Mouse (Mus musculus): ENCODE measurements around the gene Tmem259. TPM values are rescaled to one million over a fixed set of nuclear protein-coding genes. Genes with fewer than 3 reads are reported as not detected.

Gene Tmem259
- total and polyA plus RNA-seq, 3 experiments, result 62.0 to 150 TPM; not detected in 1

GRCm38 (mm10) chr10:79926491-79927323 lies 57.4 kb downstream of the Tmem259 start, which contains the start of gene Arid3a (continued):
- TF ChIP-seq UBTF (IDR thresholded peaks at IDR 0.05; ENCODE audit: borderline replicate concordance, insufficient read depth, low read depth, low read length) (peak; percentile 42; the same call in 1 of the 2 replicates), POLR2AphosphoS5 (IDR thresholded peaks at IDR 0.05; ENCODE audit: borderline replicate concordance, low read depth, low read length) (no peak), GABPA (IDR thresholded peaks at IDR 0.05; ENCODE audit: low read depth, low read length) (no peak), ZC3H11A (IDR thresholded peaks at IDR 0.05; ENCODE audit: low read depth, low read length) (no peak), E2F4 (IDR thresholded peaks at IDR 0.05; ENCODE audit: borderline replicate concordance, low read depth, low read length) (peak; percentile 61; the same call in 1 of the 2 replicates), SMC3 (IDR thresholded peaks at IDR 0.05; ENCODE audit: low read depth, low read length) (0 out of 2 replicates have a peak, but pooled peaks have one; percentile 0)

- no peaks in the 10 kb centered on the region; a peak in 1 of 4 replicates for H3K36me3 ChIP-seq (ENCODE audit: control insufficient read depth in 1 of 2, insufficient read depth in 2 of 2, low read length in 2 of 2)
- H3K9ac ChIP-seq (ENCODE audit: control insufficient read depth, low read depth, low read length, poor library complexity, severe bottlenecking), result peak overlapping the region; percentile 87
- peak; percentile 70 for DNase-seq (ENCODE audit: low read depth, low spot score)
- peak overlapping the region; percentile 53 to 90 for H3K4me3 ChIP-seq (ENCODE audit: control insufficient read depth in 1 of 2, insufficient read depth in 1 of 2, low read depth in 2 of 2, low read length in 2 of 2)
- no peaks in the 10 kb centered on the region for H3K27me3 ChIP-seq (ENCODE audit: control insufficient read depth in 1 of 2, insufficient read depth in 2 of 2, low read length in 2 of 2)
- H3K9me3 ChIP-seq (replicated peaks; ENCODE audit: insufficient read depth, low read length), result no peaks in the 10 kb centered on the region
- TF ChIP-seq RAD21 (IDR thresholded peaks at IDR 0.05; ENCODE audit: low read depth, low read length), result no peak
- TF ChIP-seq USF2 (IDR thresholded peaks at IDR 0.05; ENCODE audit: borderline replicate concordance in 1 of 2, insufficient read depth in 1 of 2, low read depth in 1 of 2, low read length in 2 of 2), result no peak
- no peak for TF ChIP-seq ZNF384 (IDR thresholded peaks at IDR 0.05; ENCODE audit: low read depth, low read length)
- TF ChIP-seq SMC3 (IDR thresholded peaks at IDR 0.05; ENCODE audit: low read depth, low read length), result peak; percentile 5; the same call in 1 of the 2 replicates
- TF ChIP-seq POLR2A (IDR thresholded peaks at IDR 0.05; ENCODE audit: control insufficient read depth in 1 of 2, insufficient read depth in 1 of 2, low read depth in 1 of 2, low read length in 2 of 2, poor library complexity in 1 of 2), result no peak
- peak; percentile 52; the same call in 1 of the 2 replicates for TF ChIP-seq MXI1 (IDR thresholded peaks at IDR 0.05; ENCODE audit: low read depth, low read length)
- 0 out of 2 replicates have a peak, but pooled peaks have one; percentile 3 for TF ChIP-seq MAZ (IDR thresholded peaks at IDR 0.05; ENCODE audit: low read depth, low read length)
- TF ChIP-seq RCOR1 (IDR thresholded peaks at IDR 0.05; ENCODE audit: low read depth, low read length), result no peak
- TF ChIP-seq POLR2AphosphoS5 (IDR thresholded peaks at IDR 0.05; ENCODE audit: borderline replicate concordance, low read depth, low read length), result no peak
- TF ChIP-seq POLR2AphosphoS2 (IDR thresholded peaks at IDR 0.05; ENCODE audit: low read length), result 0 out of 2 replicates have a peak, but pooled peaks have one; percentile 27
- TF ChIP-seq CHD2 (IDR thresholded peaks at IDR 0.05; ENCODE audit: low read length), result no peak
- TF ChIP-seq JUND (IDR thresholded peaks at IDR 0.05; ENCODE audit: low read depth, low read length), result peak; percentile 92
- no peak for TF ChIP-seq BHLHE40 (IDR thresholded peaks at IDR 0.05; ENCODE audit: borderline replicate concordance, low read depth, low read length)
- no peak for TF ChIP-seq SIN3A (IDR thresholded peaks at IDR 0.05; ENCODE audit: low read length)
- 0 out of 2 replicates have a peak, but pooled peaks have one; percentile 4 for TF ChIP-seq ELF1 (IDR thresholded peaks at IDR 0.05; ENCODE audit: low read depth, low read length)
- TF ChIP-seq USF1 (IDR thresholded peaks at IDR 0.05; ENCODE audit: low read depth, low read length), result no peak
- TF ChIP-seq CHD1 (IDR thresholded peaks at IDR 0.05; ENCODE audit: low read depth, low read length), result no peak
- no peak for TF ChIP-seq TBP (IDR thresholded peaks at IDR 0.05; ENCODE audit: low read depth, low read length)
- peaks cover 9% of the 10 kb centered on the region for H3K79me2 ChIP-seq (ENCODE audit: control insufficient read depth, insufficient read depth, low read length, poor library complexity)
- peak overlapping the region; percentile 76 for H3K27ac ChIP-seq (ENCODE audit: control insufficient read depth, low read depth, low read length)
- H3K4me1 ChIP-seq (ENCODE audit: control insufficient read depth in 1 of 2, insufficient read depth in 2 of 2, low read length in 2 of 2), result peaks cover 0 to 6% of the 10 kb centered on the region in 2 experiments; a peak in 1 of 4 replicates
Observed at GRCm38 (mm10) chr10:79925785-79926490, 58.2 kb downstream of the Tmem259 start.
